Mouse (Mus musculus): ENCODE measurements around the gene Adgre5. TPM values are rescaled to one million over a fixed set of nuclear protein-coding genes. Genes with fewer than 3 reads are reported as not detected.
A peak's percentile ranks its signal among the peaks of the same experiment; 100 is the strongest.

Gene Adgre5
- polyA plus RNA-seq, 1 experiment, result 114 TPM

GRCm38 (mm10) chr8:83725521-83726102, 15.5 kb downstream of the Adgre5 start:
- Histone ChIP-seq H3K27me3 (ENCODE audit: control insufficient read depth, insufficient read depth, insufficient read length) (no peaks in the 10 kb centered on the region), H3ac (ENCODE audit: control insufficient read depth, insufficient read length, low read depth) (no peak overlapping the region), H3K36me3 (ENCODE audit: control insufficient read depth, insufficient read depth) (peaks cover 78% of the 10 kb centered on the region), H3K79me3 (ENCODE audit: low read depth) (peaks cover 2% of the 10 kb centered on the region), H3K79me2 (ENCODE audit: control insufficient read depth, insufficient read depth) (peaks cover 9% of the 10 kb centered on the region), H3K4me3 (ENCODE audit: insufficient read depth, poor library complexity, severe bottlenecking) (no peak overlapping the region)
- TF ChIP-seq CEBPB (IDR thresholded peaks at IDR 0.05; ENCODE audit: low read depth), result no peak
- no peak for TF ChIP-seq CTCF (IDR thresholded peaks at IDR 0.05; ENCODE audit: control insufficient read depth, insufficient read depth, insufficient read length)
- no peak for TF ChIP-seq MAX (IDR thresholded peaks at IDR 0.05)
- TF ChIP-seq MYOG (IDR thresholded peaks at IDR 0.05; ENCODE audit: control insufficient read depth, extremely low read depth, insufficient read length), result no peak
- TF ChIP-seq USF1 (IDR thresholded peaks at IDR 0.05; ENCODE audit: low read depth), result no peak

GRCm38 (mm10) chr8:83724697-83725482, 16.2 kb downstream of the Adgre5 start:
- Histone ChIP-seq H3K4me3 (ENCODE audit: insufficient read depth, poor library complexity, severe bottlenecking) (no peak overlapping the region), H3K36me3 (ENCODE audit: control insufficient read depth, insufficient read depth) (peaks cover 79% of the 10 kb centered on the region)

GRCm38 (mm10) chr8:83723447-83724083, 17.6 kb downstream of the Adgre5 start:
- peaks cover 82% of the 10 kb centered on the region for H3K36me3 ChIP-seq (ENCODE audit: control insufficient read depth, insufficient read depth)

More at GRCm38 (mm10) chr8:83724697-83725482, 16.2 kb downstream of the Adgre5 start:
- peaks cover 6% of the 10 kb centered on the region for H3K79me3 ChIP-seq (ENCODE audit: low read depth)
- TF ChIP-seq MAX (IDR thresholded peaks at IDR 0.05) (no peak), CTCF (IDR thresholded peaks at IDR 0.05; ENCODE audit: control insufficient read depth, insufficient read depth, insufficient read length) (peak; percentile 66)
- no peaks in the 10 kb centered on the region for H3K27me3 ChIP-seq (ENCODE audit: control insufficient read depth, insufficient read depth, insufficient read length)
- H3K79me2 ChIP-seq (ENCODE audit: control insufficient read depth, insufficient read depth), result peaks cover 16% of the 10 kb centered on the region
- no peak overlapping the region for H3ac ChIP-seq (ENCODE audit: control insufficient read depth, insufficient read length, low read depth)

GRCm38 (mm10) chr8:83722631-83723030, 18.5 kb downstream of the Adgre5 start:
- H3K79me3 ChIP-seq (ENCODE audit: low read depth), result peaks cover 29% of the 10 kb centered on the region
- H3K79me2 ChIP-seq (ENCODE audit: control insufficient read depth, insufficient read depth), result peaks cover 39% of the 10 kb centered on the region
- H3ac ChIP-seq (ENCODE audit: control insufficient read depth, insufficient read length, low read depth), result no peak overlapping the region
- H3K4me3 ChIP-seq (ENCODE audit: insufficient read depth, poor library complexity, severe bottlenecking), result no peak overlapping the region
- H3K27me3 ChIP-seq (ENCODE audit: control insufficient read depth, insufficient read depth, insufficient read length), result no peaks in the 10 kb centered on the region
- H3K36me3 ChIP-seq (ENCODE audit: control insufficient read depth, insufficient read depth), result peaks cover 81% of the 10 kb centered on the region
- no peak for TF ChIP-seq MYOD1 (IDR thresholded peaks at IDR 0.05; ENCODE audit: control insufficient read depth, insufficient read length, low read depth)
- no peak for TF ChIP-seq MAX (IDR thresholded peaks at IDR 0.05)
- no peak for TF ChIP-seq USF1 (IDR thresholded peaks at IDR 0.05; ENCODE audit: low read depth)
- TF ChIP-seq CTCF (IDR thresholded peaks at IDR 0.05; ENCODE audit: control insufficient read depth, insufficient read depth, insufficient read length), result no peak
- TF ChIP-seq CEBPB (IDR thresholded peaks at IDR 0.05; ENCODE audit: low read depth), result no peak
- no peak for TF ChIP-seq MYOG (IDR thresholded peaks at IDR 0.05; ENCODE audit: control insufficient read depth, extremely low read depth, insufficient read length)

More at GRCm38 (mm10) chr8:83723447-83724083, 17.6 kb downstream of the Adgre5 start:
- no peak for TF ChIP-seq MAX (IDR thresholded peaks at IDR 0.05)
- TF ChIP-seq MYOG (IDR thresholded peaks at IDR 0.05; ENCODE audit: control insufficient read depth, extremely low read depth, insufficient read length), result no peak
- TF ChIP-seq USF1 (IDR thresholded peaks at IDR 0.05; ENCODE audit: low read depth), result no peak
- TF ChIP-seq MYOD1 (IDR thresholded peaks at IDR 0.05; ENCODE audit: control insufficient read depth, insufficient read length, low read depth), result no peak
- TF ChIP-seq FOSL1 (IDR thresholded peaks at IDR 0.05; ENCODE audit: insufficient read depth, low read length, poor library complexity, severe bottlenecking), result no peak
- no peak for TF ChIP-seq CEBPB (IDR thresholded peaks at IDR 0.05; ENCODE audit: low read depth)
- no peak for TF ChIP-seq CTCF (IDR thresholded peaks at IDR 0.05; ENCODE audit: control insufficient read depth, insufficient read depth, insufficient read length)
- H3K27me3 ChIP-seq (ENCODE audit: control insufficient read depth, insufficient read depth, insufficient read length), result no peaks in the 10 kb centered on the region
- peaks cover 29% of the 10 kb centered on the region for H3K79me2 ChIP-seq (ENCODE audit: control insufficient read depth, insufficient read depth)
- no peak overlapping the region for H3ac ChIP-seq (ENCODE audit: control insufficient read depth, insufficient read length, low read depth)
- no peak overlapping the region for H3K4me3 ChIP-seq (ENCODE audit: insufficient read depth, poor library complexity, severe bottlenecking)
- H3K79me3 ChIP-seq (ENCODE audit: low read depth), result peaks cover 19% of the 10 kb centered on the region

- Histone ChIP-seq H3ac (ENCODE audit: control insufficient read depth, insufficient read length, low read depth) (peak overlapping the region; percentile 11), H3K27me3 (ENCODE audit: control insufficient read depth, insufficient read depth, insufficient read length) (no peaks in the 10 kb centered on the region), H3K79me3 (ENCODE audit: low read depth) (peaks cover 40% of the 10 kb centered on the region), H3K4me3 (ENCODE audit: insufficient read depth, poor library complexity, severe bottlenecking) (no peak overlapping the region), H3K36me3 (ENCODE audit: control insufficient read depth, insufficient read depth) (peaks cover 79% of the 10 kb centered on the region), H3K79me2 (ENCODE audit: control insufficient read depth, insufficient read depth) (peaks cover 50% of the 10 kb centered on the region)
- TF ChIP-seq CEBPB (IDR thresholded peaks at IDR 0.05; ENCODE audit: low read depth) (no peak), CTCF (IDR thresholded peaks at IDR 0.05; ENCODE audit: control insufficient read depth, insufficient read depth, insufficient read length) (no peak), FOSL1 (IDR thresholded peaks at IDR 0.05; ENCODE audit: insufficient read depth, low read length, poor library complexity, severe bottlenecking) (no peak), MYOG (IDR thresholded peaks at IDR 0.05; ENCODE audit: control insufficient read depth, extremely low read depth, insufficient read length) (no peak), USF1 (IDR thresholded peaks at IDR 0.05; ENCODE audit: low read depth) (no peak), MYOD1 (IDR thresholded peaks at IDR 0.05; ENCODE audit: control insufficient read depth, insufficient read length, low read depth) (no peak), MAX (IDR thresholded peaks at IDR 0.05) (no peak)
These were observed 19.6 kb downstream of the Adgre5 start for GRCm38 (mm10) chr8:83721405-83722025.

Measured in C2C12 (cell line).